Mouse (Mus musculus): ENCODE measurements around the gene Bbox1.

DNA sequence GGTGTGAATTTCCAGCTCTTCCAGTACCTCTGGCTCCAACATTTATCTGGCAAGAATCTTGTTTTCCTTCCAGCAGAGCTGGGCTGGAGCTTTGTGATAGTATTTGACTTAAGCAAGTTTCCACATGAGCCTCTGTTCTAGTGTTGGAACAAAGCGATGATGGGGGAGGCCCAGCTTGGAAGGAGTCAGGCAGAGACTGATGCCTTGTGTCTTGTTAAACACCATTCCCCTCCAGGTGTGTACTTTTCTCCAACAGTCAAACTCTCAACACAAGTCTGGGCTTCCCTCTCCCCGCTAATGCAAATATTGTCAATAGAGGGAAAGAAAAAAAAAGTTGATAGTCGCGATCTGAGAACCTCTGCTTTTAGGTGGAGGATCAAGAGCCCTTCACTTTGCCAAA, 100.1 kb downstream of the Bbox1 start:
- TF ChIP-seq CTCF (IDR thresholded peaks at IDR 0.05; ENCODE audit: low read depth) (no peak), EP300 (IDR thresholded peaks at IDR 0.05; ENCODE audit: low read depth) (no peak)
